Mouse (Mus musculus): ENCODE data around the gene Hsfy2.

DNA sequence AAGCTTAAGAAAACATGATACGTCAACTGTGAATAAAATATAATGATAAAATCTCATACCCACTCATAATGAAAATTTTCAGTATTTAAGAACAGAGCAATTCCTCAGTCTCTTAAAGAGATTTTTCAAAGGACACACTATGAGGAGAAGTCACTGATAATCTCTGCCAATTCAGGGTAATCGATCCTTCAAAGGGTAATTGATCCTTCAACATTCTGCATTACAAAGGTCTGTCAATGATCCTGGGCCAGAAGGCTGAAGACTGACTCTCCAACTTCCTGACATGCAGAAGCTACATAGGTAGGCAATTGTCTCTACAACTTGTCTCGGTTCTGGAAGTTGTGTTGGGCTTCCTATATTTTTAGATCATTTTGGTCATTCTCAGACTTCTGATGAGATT is 12.9 kb downstream of the Hsfy2 start:
- no peak for TF ChIP-seq EP300 (IDR thresholded peaks at IDR 0.05; ENCODE audit: low read depth)
- TF ChIP-seq CTCF (IDR thresholded peaks at IDR 0.05; ENCODE audit: low read depth), result no peak
